ENCODE assay signal across 8 mouse cellular contexts in genomic region chr4:137594496-137595270, GRCm38 (mm10). TPM values are rescaled to one million over a fixed set of nuclear protein-coding genes. Genes with fewer than 3 reads are reported as not detected.
A peak's percentile ranks its signal among the peaks of the same experiment; 100 is the strongest.
DNase-seq lines count a peak whose midpoint lies in the region; ATAC-seq and TF ChIP-seq lines count a peak whose summit lies in the region.

No protein-coding gene starts in this region.

- TF ChIP-seq POLR2A in bone marrow macrophage, adult 2 months (IDR thresholded peaks at IDR 0.05; ENCODE audit: borderline replicate concordance, low read depth, low read length), result no peak

- no peaks in the 10 kb centered on the region for H3K9me3 ChIP-seq in heart, embryonic 12.5 days (replicated peaks)
- H3K9me3 ChIP-seq in forebrain, embryonic 16.5 days (ENCODE audit: control insufficient read depth, low read length), result no peaks in the 10 kb centered on the region
- H3K9me3 ChIP-seq in limb, embryonic 11.5 days (ENCODE audit: control insufficient read depth, low read length), result no peaks in the 10 kb centered on the region
- no peaks in the 10 kb centered on the region for H3K9me3 ChIP-seq in midbrain, embryonic 14.5 days (ENCODE audit: control insufficient read depth, low read length)

- WGBS in heart, embryonic 12.5 days, result 3% methylated on average over 40 of the region's 40 CpGs
- 4% methylated on average over 40 of the region's 40 CpGs for WGBS in forebrain, embryonic 16.5 days
- 5% methylated on average over 40 of the region's 40 CpGs for WGBS in limb, embryonic 11.5 days
- 5% methylated on average over 40 of the region's 40 CpGs for WGBS in midbrain, embryonic 14.5 days

- peak overlapping the region; percentile 98 for H3ac ChIP-seq in C2C12 (ENCODE audit: control insufficient read depth, insufficient read length, low read depth)

- peak overlapping the region; percentile 99 for H3K27ac ChIP-seq in heart, embryonic 12.5 days (ENCODE audit: poor library complexity, severe bottlenecking)
- peak overlapping the region; percentile 56 for H3K27ac ChIP-seq in bone marrow macrophage, adult 2 months (ENCODE audit: insufficient read depth, low read depth, low read length)
- peak overlapping the region; percentile 100 for H3K27ac ChIP-seq in forebrain, embryonic 16.5 days (ENCODE audit: low read length)
- H3K27ac ChIP-seq in limb, embryonic 11.5 days (replicated peaks; ENCODE audit: low read depth, low read length), result peak overlapping the region; percentile 92; the same call in 1 of the 2 replicates
- H3K27ac ChIP-seq in midbrain, embryonic 14.5 days (replicated peaks; ENCODE audit: low read depth, low read length), result peak overlapping the region; percentile 97

- H3K79me2 ChIP-seq in C2C12 (ENCODE audit: control insufficient read depth, insufficient read depth), result peaks cover 52% of the 10 kb centered on the region

- no peak for TF ChIP-seq CTCF in C2C12 (IDR thresholded peaks at IDR 0.05; ENCODE audit: control insufficient read depth, insufficient read depth, insufficient read length)
- TF ChIP-seq CTCF in bone marrow macrophage, adult 2 months (IDR thresholded peaks at IDR 0.05; ENCODE audit: low read depth, low read length), result no peak

- H3K4me2 ChIP-seq in heart, embryonic 12.5 days, result peak overlapping the region; percentile 92
- H3K4me2 ChIP-seq in forebrain, embryonic 16.5 days (ENCODE audit: low read length), result peak overlapping the region; percentile 96
- peak overlapping the region; percentile 63 for H3K4me2 ChIP-seq in limb, embryonic 11.5 days (ENCODE audit: low read depth, severe bottlenecking)
- H3K4me2 ChIP-seq in midbrain, embryonic 14.5 days (ENCODE audit: low read length), result peak overlapping the region; percentile 81

- DNase-seq in heart, postnatal 4 days, result no peak
- DNase-seq in limb, embryonic 11.5 days (ENCODE audit: low spot score), result peak; percentile 47
- DNase-seq in midbrain, embryonic 14.5 days, result peak; percentile 69
- DNase-seq in urinary bladder, adult 2 months (ENCODE audit: low spot score), result no peak

- H3K9ac ChIP-seq in heart, embryonic 12.5 days, result peak overlapping the region; percentile 96
- peak overlapping the region; percentile 88 for H3K9ac ChIP-seq in forebrain, embryonic 16.5 days (replicated peaks; ENCODE audit: low read depth, low read length)
- H3K9ac ChIP-seq in limb, embryonic 11.5 days (ENCODE audit: low read length), result peak overlapping the region; percentile 81
- peak overlapping the region; percentile 84 for H3K9ac ChIP-seq in midbrain, embryonic 14.5 days (replicated peaks; ENCODE audit: low read length)

- 0 out of 2 replicates have a peak, but pooled peaks cover 3% of the 10 kb centered on the region for H3K36me3 ChIP-seq in heart, embryonic 12.5 days
- no peaks in the 10 kb centered on the region for H3K36me3 ChIP-seq in C2C12 (ENCODE audit: control insufficient read depth, insufficient read depth)
- H3K36me3 ChIP-seq in forebrain, embryonic 16.5 days (ENCODE audit: control insufficient read depth, insufficient read depth), result no peaks in the 10 kb centered on the region
- H3K36me3 ChIP-seq in limb, embryonic 11.5 days (ENCODE audit: control insufficient read depth, insufficient read depth, low read length), result no peaks in the 10 kb centered on the region
- H3K36me3 ChIP-seq in midbrain, embryonic 14.5 days (ENCODE audit: control insufficient read depth, insufficient read depth, low read length), result no peaks in the 10 kb centered on the region

- H3K79me3 ChIP-seq in C2C12 (ENCODE audit: low read depth), result peaks cover 45% of the 10 kb centered on the region

- ATAC-seq in heart, embryonic 12.5 days (ENCODE audit: insufficient number of reproducible peaks, low FRiP score), result no peak
- no peak; the same call in 1 of the 2 replicates for ATAC-seq in forebrain, embryonic 16.5 days
- ATAC-seq in limb, embryonic 11.5 days (ENCODE audit: insufficient number of reproducible peaks, low FRiP score, low TSS enrichment, low read depth), result no peak
- no peak for ATAC-seq in midbrain, embryonic 14.5 days (ENCODE audit: low FRiP score, low TSS enrichment)

- peaks cover 45% of the 10 kb centered on the region for H3K4me1 ChIP-seq in heart, embryonic 12.5 days (replicated peaks)
- peaks cover 35% of the 10 kb centered on the region for H3K4me1 ChIP-seq in bone marrow macrophage, adult 2 months (ENCODE audit: control insufficient read depth, insufficient read depth, low read length)
- H3K4me1 ChIP-seq in forebrain, embryonic 16.5 days (replicated peaks; ENCODE audit: control insufficient read depth, insufficient read depth, low read length), result peaks cover 21% of the 10 kb centered on the region
- H3K4me1 ChIP-seq in limb, embryonic 11.5 days (ENCODE audit: control insufficient read depth, insufficient read depth, low read length), result peaks cover 13% of the 10 kb centered on the region
- peaks cover 24% of the 10 kb centered on the region for H3K4me1 ChIP-seq in midbrain, embryonic 14.5 days (ENCODE audit: control insufficient read depth, insufficient read depth, low read length)

- H3K27me3 ChIP-seq in heart, embryonic 12.5 days (replicated peaks), result no peaks in the 10 kb centered on the region
- peaks cover 6% of the 10 kb centered on the region for H3K27me3 ChIP-seq in C2C12 (ENCODE audit: control insufficient read depth, insufficient read depth, insufficient read length)
- no peaks in the 10 kb centered on the region for H3K27me3 ChIP-seq in forebrain, embryonic 16.5 days (replicated peaks; ENCODE audit: control insufficient read depth, insufficient read depth, low read length)
- H3K27me3 ChIP-seq in limb, embryonic 11.5 days (ENCODE audit: control insufficient read depth, insufficient read depth, low read length), result no peaks in the 10 kb centered on the region
- no peaks in the 10 kb centered on the region for H3K27me3 ChIP-seq in midbrain, embryonic 14.5 days (ENCODE audit: control insufficient read depth, insufficient read depth, low read length)

- H3K4me3 ChIP-seq in heart, embryonic 12.5 days, result peak overlapping the region; percentile 85
- peak overlapping the region; percentile 82 for H3K4me3 ChIP-seq in C2C12 (ENCODE audit: insufficient read depth, poor library complexity, severe bottlenecking)
- H3K4me3 ChIP-seq in bone marrow macrophage, adult 2 months (ENCODE audit: insufficient read depth, low read length), result peak overlapping the region; percentile 77
- H3K4me3 ChIP-seq in forebrain, embryonic 16.5 days (replicated peaks; ENCODE audit: low read length), result peak overlapping the region; percentile 97
- H3K4me3 ChIP-seq in limb, embryonic 11.5 days (ENCODE audit: low read depth, low read length), result peak overlapping the region; percentile 92
- peak overlapping the region; percentile 88 for H3K4me3 ChIP-seq in midbrain, embryonic 14.5 days (replicated peaks; ENCODE audit: low read depth, low read length)

TF ChIP-seq in C2C12, 6 proteins besides CTCF, POLR2A, EP300 and RAD21:
- TF ChIP-seq MYOG (IDR thresholded peaks at IDR 0.05; ENCODE audit: control insufficient read depth, extremely low read depth, insufficient read length) (no peak), FOSL1 (IDR thresholded peaks at IDR 0.05; ENCODE audit: insufficient read depth, low read length, poor library complexity, severe bottlenecking) (no peak), CEBPB (IDR thresholded peaks at IDR 0.05; ENCODE audit: low read depth) (no peak), USF1 (IDR thresholded peaks at IDR 0.05; ENCODE audit: low read depth) (no peak), MYOD1 (IDR thresholded peaks at IDR 0.05; ENCODE audit: control insufficient read depth, insufficient read length, low read depth) (no peak), MAX (IDR thresholded peaks at IDR 0.05) (no peak)
TF ChIP-seq in C2C12: peak in this region for 0.

RNA-seq across cellular contexts. Expression of gene Usp48, which starts 1.1 kb away (rescaled TPM):
- polyA plus RNA-seq in heart, embryonic 12.5 days (2016; fragmentation: Nextera tagmentation; extraction: Ambion mirVana), result 44.2 and 45.8 TPM in 2 replicates
- 10 to 100 TPM; 42.1 to 51.7 TPM for total RNA-seq in heart, postnatal 4 days (2021)
- 14.6 TPM for polyA plus RNA-seq in C2C12 (2012; fragmentation: generic; extraction: Trizol)
- polyA plus RNA-seq in bone marrow macrophage, adult 2 months (2012; ENCODE audit: insufficient read depth, insufficient read length, missing spikeins), result 162 and 193 TPM in 2 replicates
- polyA plus RNA-seq in forebrain, embryonic 16.5 days (2015; fragmentation: Nextera tagmentation; extraction: Ambion mirVana), result 80.1 and 82.6 TPM in 2 replicates
- 93.0 and 99.6 TPM in 2 replicates for polyA plus RNA-seq in limb, embryonic 11.5 days (2014; fragmentation: Nextera tagmentation; extraction: Ambion mirVana)
- polyA plus RNA-seq in midbrain, embryonic 14.5 days (2014; fragmentation: Nextera tagmentation; extraction: Ambion mirVana), result 66.5 and 76.8 TPM in 2 replicates
- polyA plus RNA-seq in urinary bladder, adult 2 months (2012; rRNA removed), result 75.9 and 80.7 TPM in 2 replicates

RNA-seq across cellular contexts. Expression of gene Ldlrad2, which starts 20.3 kb away (rescaled TPM):
- polyA plus RNA-seq in heart, embryonic 12.5 days (2016; fragmentation: Nextera tagmentation; extraction: Ambion mirVana), result not detected in 2 replicates
- total RNA-seq in heart, postnatal 4 days (2021), result not detected
- polyA plus RNA-seq in C2C12 (2012; fragmentation: generic; extraction: Trizol), result not detected
- polyA plus RNA-seq in bone marrow macrophage, adult 2 months (2012; ENCODE audit: insufficient read depth, insufficient read length, missing spikeins), result not detected in 2 replicates
- not detected in 2 replicates for polyA plus RNA-seq in forebrain, embryonic 16.5 days (2015; fragmentation: Nextera tagmentation; extraction: Ambion mirVana)
- polyA plus RNA-seq in limb, embryonic 11.5 days (2014; fragmentation: Nextera tagmentation; extraction: Ambion mirVana), result not detected in 2 replicates
- not detected in 2 replicates for polyA plus RNA-seq in midbrain, embryonic 14.5 days (2014; fragmentation: Nextera tagmentation; extraction: Ambion mirVana)
- not detected in 2 replicates for polyA plus RNA-seq in urinary bladder, adult 2 months (2012; rRNA removed)

Comparison
In these comparisons a context has a peak if more than half of its experiments do, and no peak if none do; other contexts are left out.
1. DNase-seq: peak in limb, embryonic 11.5 days (single experiment) and midbrain, embryonic 14.5 days (single experiment); none in heart, postnatal 4 days (single experiment) and urinary bladder, adult 2 months (single experiment).
2. Peak in every context shown above with its lines, with median percentiles within 50 percentile points of each other: H3K27ac ChIP-seq, H3K4me2 ChIP-seq, H3K4me3 ChIP-seq and H3K9ac ChIP-seq.